Mouse (Mus musculus): ENCODE measurements around the gene Fnbp1l. TPM values are rescaled to one million over a fixed set of nuclear protein-coding genes. Genes with fewer than 3 reads are reported as not detected.

The Fnbp1l gene
- polyA plus RNA-seq, 1 experiment from 2014 or later: 175 TPM

DNA sequence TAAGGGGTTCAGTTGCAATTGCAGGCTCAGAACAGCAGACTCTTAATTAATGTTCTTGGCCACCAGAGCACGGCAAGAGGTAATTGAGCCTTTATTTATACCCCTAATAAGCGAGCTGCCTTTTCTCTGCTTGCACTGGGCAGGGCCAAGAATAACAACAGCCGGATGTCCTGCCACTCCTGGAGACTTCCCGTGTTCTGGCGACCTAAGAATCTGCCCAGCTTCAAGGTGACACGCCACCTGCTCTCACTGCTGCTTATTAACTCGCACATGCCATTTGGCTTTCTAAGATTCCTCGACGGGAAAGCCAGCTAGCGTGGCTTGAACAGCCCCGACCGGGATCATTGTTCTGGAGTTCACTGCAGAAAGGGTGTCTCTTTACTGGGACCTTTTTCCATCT lies 15.7 kb upstream of the Fnbp1l start:
- DNase-seq (ENCODE audit: low spot score) (no peak), ATAC-seq (no peak)
- peak overlapping the region; percentile 25; the same call in 1 of the 2 replicates for H3K4me2 ChIP-seq (ENCODE audit: low read length)
- H3K27me3 ChIP-seq (replicated peaks; ENCODE audit: control insufficient read depth, insufficient read depth, low read length): no peaks in the 10 kb centered on the region
- WGBS: 2% methylated on average over 12 of the region's 12 CpGs
- H3K27ac ChIP-seq (ENCODE audit: low read depth, low read length): no peak overlapping the region
- no peak overlapping the region for H3K9ac ChIP-seq (ENCODE audit: low read length)
- 0 out of 2 replicates have a peak, but pooled peaks cover 4% of the 10 kb centered on the region for H3K4me1 ChIP-seq (ENCODE audit: control insufficient read depth, insufficient read depth, low read length)
- no peak overlapping the region for H3K4me3 ChIP-seq (ENCODE audit: low read depth, low read length)
- no peaks in the 10 kb centered on the region for H3K36me3 ChIP-seq (ENCODE audit: control insufficient read depth, insufficient read depth, low read length)
- no peaks in the 10 kb centered on the region for H3K9me3 ChIP-seq (replicated peaks; ENCODE audit: control insufficient read depth, low read length)

DNA sequence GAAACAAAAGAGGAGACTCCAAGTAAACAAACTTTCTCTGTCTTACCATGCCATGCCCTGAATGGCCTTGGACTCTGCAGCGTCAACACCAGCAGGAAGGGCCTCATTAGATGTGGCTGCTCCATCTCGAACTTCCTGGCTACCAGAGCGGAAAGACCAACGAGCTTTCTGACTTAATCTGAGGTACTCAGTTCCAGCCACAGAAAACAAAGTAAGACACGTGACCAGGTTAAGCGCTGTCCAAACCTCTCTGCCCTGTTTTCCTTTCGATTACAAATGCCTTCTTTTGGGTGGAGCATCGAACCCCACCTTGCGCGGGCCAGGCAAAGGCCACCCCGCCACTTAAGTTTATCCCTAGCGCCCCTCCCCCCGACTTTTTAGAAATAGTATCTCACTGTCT lies 10.1 kb upstream of the Fnbp1l start:
- H3K27ac ChIP-seq (ENCODE audit: low read depth, low read length): no peak overlapping the region
- H3K9ac ChIP-seq (ENCODE audit: low read length): no peak overlapping the region
- WGBS: 11% methylated on average over 13 of the region's 13 CpGs
- H3K4me3 ChIP-seq (ENCODE audit: low read depth, low read length): no peak overlapping the region
- DNase-seq (ENCODE audit: low spot score): no peak
- H3K27me3 ChIP-seq (replicated peaks; ENCODE audit: control insufficient read depth, insufficient read depth, low read length): no peaks in the 10 kb centered on the region
- H3K4me2 ChIP-seq (ENCODE audit: low read length): 0 out of 2 replicates have a peak overlapping the region, but pooled peaks have one; percentile 21
- no peaks in the 10 kb centered on the region for H3K36me3 ChIP-seq (ENCODE audit: control insufficient read depth, insufficient read depth, low read length)
- no peak for ATAC-seq
- no peaks in the 10 kb centered on the region for H3K9me3 ChIP-seq (replicated peaks; ENCODE audit: control insufficient read depth, low read length)
- no peaks in the 10 kb centered on the region for H3K4me1 ChIP-seq (ENCODE audit: control insufficient read depth, insufficient read depth, low read length)

DNA sequence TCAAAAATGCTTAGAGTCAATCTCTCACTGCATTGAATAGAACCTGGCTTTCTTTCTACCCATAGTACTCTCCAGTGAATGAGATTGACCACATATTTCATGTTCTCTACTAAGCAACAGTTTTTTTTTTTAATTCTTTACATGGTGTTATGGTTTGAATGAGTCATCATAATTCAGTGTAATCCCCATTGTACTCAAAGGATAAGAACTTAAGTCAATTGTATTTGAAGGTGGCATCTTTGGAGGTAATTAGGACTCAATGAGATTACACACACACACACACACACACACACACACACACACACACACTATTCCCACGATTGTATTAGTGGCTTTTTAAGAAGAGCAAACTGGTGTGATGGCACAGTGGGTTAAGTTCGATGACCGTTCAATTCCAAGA lies 9.4 kb upstream of the Fnbp1l start:
- WGBS: 80% methylated on average over 3 of the region's 3 CpGs
- no peak overlapping the region for H3K4me3 ChIP-seq (ENCODE audit: low read depth, low read length)
- no peaks in the 10 kb centered on the region for H3K27me3 ChIP-seq (replicated peaks; ENCODE audit: control insufficient read depth, insufficient read depth, low read length)
- H3K9me3 ChIP-seq (replicated peaks; ENCODE audit: control insufficient read depth, low read length): no peaks in the 10 kb centered on the region
- H3K4me1 ChIP-seq (ENCODE audit: control insufficient read depth, insufficient read depth, low read length): no peaks in the 10 kb centered on the region
- DNase-seq (ENCODE audit: low spot score): no peak
- H3K4me2 ChIP-seq (ENCODE audit: low read length): no peak overlapping the region
- no peak for ATAC-seq
- no peak overlapping the region for H3K9ac ChIP-seq (ENCODE audit: low read length)
- H3K27ac ChIP-seq (ENCODE audit: low read depth, low read length): no peak overlapping the region
- H3K36me3 ChIP-seq (ENCODE audit: control insufficient read depth, insufficient read depth, low read length): no peaks in the 10 kb centered on the region

DNA sequence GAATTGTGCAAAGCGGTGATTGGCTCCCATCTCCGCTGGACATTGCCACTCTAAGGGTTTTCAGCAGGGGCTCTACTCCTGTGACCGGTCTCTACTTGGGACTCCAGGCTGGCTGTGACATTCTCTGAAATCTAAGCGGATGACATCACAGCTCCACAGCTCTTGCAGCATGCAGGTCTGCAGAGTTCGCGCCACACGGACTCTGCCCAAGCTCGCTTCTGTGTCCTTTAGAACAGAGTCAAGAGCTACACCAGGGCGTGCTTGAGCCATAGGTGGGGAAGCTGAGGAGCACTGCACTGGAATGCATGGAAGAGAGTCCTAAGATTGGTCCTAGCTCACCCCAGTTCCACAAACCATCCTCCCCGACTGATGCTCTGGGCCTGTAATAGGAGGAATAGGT lies 9.0 kb upstream of the Fnbp1l start:
- H3K27ac ChIP-seq (ENCODE audit: low read depth, low read length): no peak overlapping the region
- ATAC-seq (no peak), DNase-seq (ENCODE audit: low spot score) (no peak)
- H3K36me3 ChIP-seq (ENCODE audit: control insufficient read depth, insufficient read depth, low read length): no peaks in the 10 kb centered on the region
- no peak overlapping the region for H3K4me2 ChIP-seq (ENCODE audit: low read length)
- no peaks in the 10 kb centered on the region for H3K9me3 ChIP-seq (replicated peaks; ENCODE audit: control insufficient read depth, low read length)
- no peak overlapping the region for H3K9ac ChIP-seq (ENCODE audit: low read length)
- H3K4me1 ChIP-seq (ENCODE audit: control insufficient read depth, insufficient read depth, low read length): no peaks in the 10 kb centered on the region
- no peaks in the 10 kb centered on the region for H3K27me3 ChIP-seq (replicated peaks; ENCODE audit: control insufficient read depth, insufficient read depth, low read length)
- no peak overlapping the region for H3K4me3 ChIP-seq (ENCODE audit: low read depth, low read length)
- WGBS: 95% methylated on average over 10 of the region's 10 CpGs

DNA sequence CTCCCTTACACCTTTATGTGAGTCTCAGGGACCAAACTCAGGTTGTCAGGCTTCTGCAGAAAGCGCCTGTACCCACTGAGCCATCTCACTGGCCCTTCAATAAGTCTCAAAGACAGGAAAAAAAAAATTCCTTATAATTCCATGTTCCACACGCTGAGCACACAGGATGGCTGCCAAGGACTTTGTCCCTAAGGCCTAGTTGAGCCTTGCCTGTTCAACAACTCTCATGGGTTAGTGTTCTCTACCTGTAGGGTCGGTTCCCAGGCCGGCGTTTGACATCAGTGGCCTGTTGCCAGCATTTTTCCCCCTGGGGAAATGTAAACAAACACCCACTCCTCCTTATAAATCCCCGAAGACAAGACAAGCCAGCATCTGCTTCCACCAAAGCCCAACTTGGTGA lies 8.3 kb upstream of the Fnbp1l start:
- no peaks in the 10 kb centered on the region for H3K4me1 ChIP-seq (ENCODE audit: control insufficient read depth, insufficient read depth, low read length)
- no peaks in the 10 kb centered on the region for H3K27me3 ChIP-seq (replicated peaks; ENCODE audit: control insufficient read depth, insufficient read depth, low read length)
- no peak overlapping the region for H3K4me2 ChIP-seq (ENCODE audit: low read length)
- DNase-seq (ENCODE audit: low spot score) (no peak), ATAC-seq (no peak)
- no peak overlapping the region for H3K9ac ChIP-seq (ENCODE audit: low read length)
- H3K36me3 ChIP-seq (ENCODE audit: control insufficient read depth, insufficient read depth, low read length): no peaks in the 10 kb centered on the region
- H3K9me3 ChIP-seq (replicated peaks; ENCODE audit: control insufficient read depth, low read length): no peaks in the 10 kb centered on the region
- no peak overlapping the region for H3K4me3 ChIP-seq (ENCODE audit: low read depth, low read length)
- 92% methylated on average over 6 of the region's 6 CpGs for WGBS
- H3K27ac ChIP-seq (ENCODE audit: low read depth, low read length): no peak overlapping the region

DNA sequence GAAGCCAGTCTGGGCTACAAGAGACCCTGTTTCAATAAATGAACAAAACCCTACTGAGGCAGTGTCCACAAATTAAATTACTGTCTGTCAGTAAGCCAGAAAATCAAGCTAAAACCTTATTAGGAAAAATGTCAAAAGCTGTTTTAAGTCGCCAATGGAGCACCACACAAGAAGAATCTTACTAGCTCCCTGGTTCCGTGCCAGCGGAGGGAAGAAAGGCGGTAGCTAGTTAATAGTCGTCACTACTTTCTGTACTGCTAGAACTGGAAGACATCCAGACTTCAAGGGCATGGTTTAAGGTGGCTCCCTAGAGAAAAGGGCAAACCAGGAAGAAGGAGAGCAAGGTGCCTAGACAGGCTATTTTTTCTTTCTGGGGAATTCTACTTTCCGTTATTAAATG lies 5.1 kb upstream of the Fnbp1l start:
- Histone ChIP-seq H3K36me3 (ENCODE audit: control insufficient read depth, insufficient read depth, low read length) (no peaks in the 10 kb centered on the region), H3K9me3 (replicated peaks; ENCODE audit: control insufficient read depth, low read length) (no peaks in the 10 kb centered on the region), H3K4me3 (ENCODE audit: low read depth, low read length) (no peak overlapping the region), H3K4me2 (ENCODE audit: low read length) (no peak overlapping the region), H3K4me1 (ENCODE audit: control insufficient read depth, insufficient read depth, low read length) (peaks cover 4% of the 10 kb centered on the region; the same call in 1 of the 2 replicates), H3K27ac (ENCODE audit: low read depth, low read length) (no peak overlapping the region), H3K27me3 (replicated peaks; ENCODE audit: control insufficient read depth, insufficient read depth, low read length) (no peaks in the 10 kb centered on the region), H3K9ac (ENCODE audit: low read length) (no peak overlapping the region)
- ATAC-seq (no peak), DNase-seq (ENCODE audit: low spot score) (peak; percentile 69)
- WGBS: 42% methylated on average over 6 of the region's 6 CpGs

DNA sequence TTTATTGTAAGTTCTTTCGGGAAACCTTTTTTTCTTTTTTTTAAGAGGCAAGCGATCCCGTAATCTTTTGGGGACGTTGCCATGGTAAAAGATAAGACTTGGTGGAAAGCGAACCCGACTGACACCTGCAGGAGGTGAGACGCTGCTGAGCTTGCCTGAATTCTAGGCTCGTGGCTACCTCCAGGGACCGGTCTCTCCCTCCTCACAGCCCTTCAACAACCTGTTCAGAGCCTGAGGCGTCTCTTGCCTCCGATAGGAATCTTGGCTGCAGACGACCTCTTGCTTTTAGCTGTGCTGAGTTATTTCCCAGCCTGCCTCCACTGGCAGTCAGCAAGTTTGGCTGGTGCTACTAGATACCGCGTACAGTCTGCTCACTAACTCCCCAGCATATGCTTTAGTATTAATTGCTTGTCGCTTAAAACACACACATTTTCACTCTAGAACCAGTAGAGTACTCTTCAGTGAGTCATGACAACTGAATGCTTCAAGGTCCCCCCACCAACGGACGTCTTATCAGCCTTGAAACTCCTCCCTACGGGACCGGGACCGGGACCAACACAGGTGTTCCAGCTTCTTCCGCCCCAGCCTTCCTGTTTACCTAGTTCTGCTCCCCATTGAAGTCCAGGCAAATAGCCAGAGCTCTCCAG lies 893 bp upstream of the Fnbp1l start:
- H3K36me3 ChIP-seq (ENCODE audit: control insufficient read depth, insufficient read depth, low read length): no peaks in the 10 kb centered on the region
- WGBS: under 1% methylated on average over 21 of the region's 21 CpGs
- H3K27ac ChIP-seq (ENCODE audit: low read depth, low read length): peak overlapping the region; percentile 99
- H3K27me3 ChIP-seq (replicated peaks; ENCODE audit: control insufficient read depth, insufficient read depth, low read length): no peaks in the 10 kb centered on the region
- peak; percentile 15 for ATAC-seq
- DNase-seq (ENCODE audit: low spot score): peak; percentile 82
- peak overlapping the region; percentile 100 for H3K9ac ChIP-seq (ENCODE audit: low read length)
- H3K4me3 ChIP-seq (ENCODE audit: low read depth, low read length): peak overlapping the region; percentile 98
- peak overlapping the region; percentile 71 for H3K4me2 ChIP-seq (ENCODE audit: low read length)
- H3K4me1 ChIP-seq (ENCODE audit: control insufficient read depth, insufficient read depth, low read length): peaks cover 21% of the 10 kb centered on the region
- H3K9me3 ChIP-seq (replicated peaks; ENCODE audit: control insufficient read depth, low read length): no peaks in the 10 kb centered on the region

DNA sequence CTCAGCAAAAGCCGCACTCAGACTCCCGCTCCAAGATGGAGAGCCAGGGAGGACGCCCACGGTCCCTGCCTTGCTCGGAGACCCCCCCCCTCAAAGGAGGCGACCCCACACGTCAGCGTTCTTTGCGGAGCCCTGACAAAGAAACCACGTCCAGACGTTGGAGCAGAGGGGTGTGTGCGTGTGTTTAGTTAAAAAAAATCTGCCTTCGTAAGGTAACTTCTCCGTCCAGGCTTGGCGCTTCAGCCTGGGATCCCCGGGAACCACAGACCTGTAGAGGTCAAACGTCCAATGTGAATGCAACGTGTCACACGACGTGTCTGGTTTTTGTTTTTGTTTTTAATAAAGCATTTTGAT lies 393 bp upstream of the Fnbp1l start:
- H3K36me3 ChIP-seq (ENCODE audit: control insufficient read depth, insufficient read depth, low read length): no peaks in the 10 kb centered on the region

DNA sequence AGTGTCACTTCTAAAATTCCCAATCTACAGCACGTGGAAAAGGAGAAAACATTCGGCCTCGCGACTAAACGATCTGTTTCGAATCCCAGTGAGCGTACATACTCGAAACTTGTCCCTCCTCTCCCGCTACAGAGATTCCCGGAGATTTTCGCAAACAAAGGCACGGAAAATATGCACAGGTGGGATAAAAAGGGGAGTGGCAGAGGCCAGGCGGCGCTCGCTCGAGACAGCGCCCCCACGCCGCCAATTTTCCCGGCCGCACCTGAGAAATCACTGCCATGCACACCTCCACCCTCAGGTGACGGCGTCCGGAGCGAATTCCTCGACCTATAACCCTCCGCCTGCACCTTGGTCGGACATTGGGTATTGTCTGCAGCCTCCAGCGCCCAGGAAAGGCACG lies 1.1 kb downstream of the Fnbp1l start:
- Histone ChIP-seq H3K4me2 (ENCODE audit: low read length) (peak overlapping the region; percentile 71), H3K4me3 (ENCODE audit: low read depth, low read length) (peak overlapping the region; percentile 98), H3K9ac (ENCODE audit: low read length) (peak overlapping the region; percentile 100), H3K36me3 (ENCODE audit: control insufficient read depth, insufficient read depth, low read length) (no peaks in the 10 kb centered on the region), H3K4me1 (ENCODE audit: control insufficient read depth, insufficient read depth, low read length) (peaks cover 21% of the 10 kb centered on the region), H3K27ac (ENCODE audit: low read depth, low read length) (peak overlapping the region; percentile 99), H3K27me3 (replicated peaks; ENCODE audit: control insufficient read depth, insufficient read depth, low read length) (no peaks in the 10 kb centered on the region), H3K9me3 (replicated peaks; ENCODE audit: control insufficient read depth, low read length) (no peaks in the 10 kb centered on the region)
- ATAC-seq (peak; percentile 1; the same call in 1 of the 2 replicates), DNase-seq (ENCODE audit: low spot score) (peak; percentile 46)
- 0% methylated on average over 30 of the region's 30 CpGs for WGBS

More for the DNA sequence above, 393 bp upstream of the Fnbp1l start:
- H3K4me3 ChIP-seq (ENCODE audit: low read depth, low read length): peak overlapping the region; percentile 98
- H3K4me2 ChIP-seq (ENCODE audit: low read length): peak overlapping the region; percentile 71
- H3K9me3 ChIP-seq (replicated peaks; ENCODE audit: control insufficient read depth, low read length): no peaks in the 10 kb centered on the region
- peak overlapping the region; percentile 99 for H3K27ac ChIP-seq (ENCODE audit: low read depth, low read length)
- DNase-seq (ENCODE audit: low spot score) (peak; percentile 82), ATAC-seq (peak; percentile 74)
- under 1% methylated on average over 20 of the region's 20 CpGs for WGBS
- peaks cover 21% of the 10 kb centered on the region for H3K4me1 ChIP-seq (ENCODE audit: control insufficient read depth, insufficient read depth, low read length)
- H3K27me3 ChIP-seq (replicated peaks; ENCODE audit: control insufficient read depth, insufficient read depth, low read length): no peaks in the 10 kb centered on the region
- peak overlapping the region; percentile 100 for H3K9ac ChIP-seq (ENCODE audit: low read length)

Measured in forebrain, embryonic 14.5 days (tissue).